ENCODE assay signal across 19 mouse cellular contexts in the genomic region with DNA sequence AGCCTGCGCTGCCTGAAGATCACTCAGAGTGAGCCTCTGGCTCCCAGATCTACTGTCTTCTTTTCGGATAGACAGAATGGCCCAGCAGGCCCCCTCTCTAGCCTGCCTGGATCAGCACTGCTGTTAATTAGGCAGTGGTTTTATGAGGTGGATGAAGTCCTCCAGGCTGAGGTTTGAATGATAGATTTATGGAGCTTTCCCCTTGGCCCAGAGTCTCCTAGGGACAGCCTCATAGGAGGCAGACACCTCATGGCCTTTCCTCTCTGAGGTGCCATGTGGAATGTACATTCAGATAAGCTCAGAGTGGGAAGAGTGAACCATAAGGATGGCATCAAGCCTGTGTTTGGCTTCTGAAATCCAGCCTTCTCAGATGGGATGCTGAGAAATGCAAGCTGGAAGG.
"Had no signal": no experiment of that assay in that cellular context is flagged by ENCODE, and none has a peak within 500 bp of the region (broad histone marks: within the 10 kb centered on the region; RNA-seq: fewer than 3 reads in every experiment).

No protein-coding gene starts in this region.

- DNase-seq: kidney, adult 8-10 months; layer of hippocampus, postnatal 36 days; left cerebral cortex, postnatal 4 days; liver, embryonic 13.5 days; lung, adult 2 months; lung, postnatal 14 days; lung, postnatal 4 days; right cerebral cortex, adult 18-20 months; right cerebral cortex, postnatal 14 days; right cerebral cortex, postnatal 4 days; thymus, adult 18-20 months; thymus, postnatal 14 days; thymus, postnatal 4 days had no signal

- H3K27me3 ChIP-seq: liver, embryonic 13.5 days; midbrain, embryonic 12.5 days; midbrain, embryonic 15.5 days; neural tube, embryonic 12.5 days; neural tube, embryonic 15.5 days had no signal

- H3K4me2 ChIP-seq: liver, embryonic 13.5 days; midbrain, embryonic 12.5 days; midbrain, embryonic 15.5 days; neural tube, embryonic 12.5 days; neural tube, embryonic 15.5 days had no signal

- H3K27ac ChIP-seq: left cerebral cortex, adult 2 months; liver, embryonic 13.5 days; midbrain, embryonic 12.5 days; midbrain, embryonic 15.5 days; neural tube, embryonic 12.5 days; neural tube, embryonic 15.5 days had no signal

- H3K9ac ChIP-seq: liver, embryonic 13.5 days; midbrain, embryonic 12.5 days; midbrain, embryonic 15.5 days; neural tube, embryonic 12.5 days; neural tube, embryonic 15.5 days had no signal

- H3K4me3 ChIP-seq: left cerebral cortex, adult 2 months; liver, embryonic 13.5 days; midbrain, embryonic 12.5 days; midbrain, embryonic 15.5 days; neural tube, embryonic 12.5 days; neural tube, embryonic 15.5 days had no signal

- H3K4me1 ChIP-seq: liver, embryonic 13.5 days; midbrain, embryonic 12.5 days; midbrain, embryonic 15.5 days; neural tube, embryonic 12.5 days; neural tube, embryonic 15.5 days had no signal

- H3K36me3 ChIP-seq: liver, embryonic 13.5 days; midbrain, embryonic 12.5 days; midbrain, embryonic 15.5 days; neural tube, embryonic 12.5 days; neural tube, embryonic 15.5 days had no signal

- H3K9me3 ChIP-seq: liver, embryonic 13.5 days; midbrain, embryonic 12.5 days; midbrain, embryonic 15.5 days; neural tube, embryonic 12.5 days; neural tube, embryonic 15.5 days had no signal

- ATAC-seq: intestine, postnatal 0 days; midbrain, embryonic 15.5 days had no signal
